Mouse (Mus musculus) G1E (cell line): ENCODE measurements around the gene Prss32. TPM values are rescaled to one million over a fixed set of nuclear protein-coding genes. Genes with fewer than 3 reads are reported as not detected.
"Not testable (repeated sequence)": the region's sequence is repeated elsewhere in the genome, so short reads cannot be mapped to it uniquely, and the experiment has no call there.

Experiments
- ATAC-seq: 2 replicates; pipeline ENCODE4 v1.8.0; 2016; ENCODE audit warnings: mild to moderate bottlenecking; ENCODE audit not compliant: insufficient number of reproducible peaks, poor library complexity, low FRiP score, severe bottlenecking; ENCODE audit errors: extremely low read depth
- DNase-seq: peaks from one replicate; pipeline ENCODE4 v3.0.0; 2012; ENCODE audit warnings: low spot score
- H3K27me3 ChIP-seq: 2 replicates; pipeline ENCODE4 v1.6.1; 2012; ENCODE audit warnings: mild to moderate bottlenecking, low read length, inconsistent platforms; ENCODE audit not compliant: insufficient read depth
- H3K36me3 ChIP-seq: replicated peaks from 2 replicates; pipeline ENCODE3; 2012; ENCODE audit warnings: mild to moderate bottlenecking, inconsistent platforms
- H3K4me1 ChIP-seq: 2 replicates; pipeline ENCODE4 v1.6.1; 2012; ENCODE audit warnings: low read depth, low read length, inconsistent platforms, mixed read lengths; ENCODE audit not compliant: insufficient read depth
- H3K4me3 ChIP-seq: 2 replicates; pipeline ENCODE4 v1.5.1; 2012; ENCODE audit warnings: low read depth, mild to moderate bottlenecking, inconsistent platforms, low read length, moderate library complexity, mixed read lengths
- H3K9me3 ChIP-seq: replicated peaks from 2 replicates; pipeline ENCODE4 v1.6.1; 2012; ENCODE audit warnings: inconsistent platforms
- CTCF ChIP-seq: IDR thresholded peaks from 2 replicates; pipeline ENCODE4 v1.5.1; 2012; ENCODE audit warnings: low read depth, low read length, inconsistent platforms, mixed read lengths
- GATA1 ChIP-seq: IDR thresholded peaks from 2 replicates; pipeline ENCODE4 v1.6.1; 2012; ENCODE audit warnings: borderline replicate concordance, low read length, inconsistent platforms, mixed read lengths
- GATA2 ChIP-seq: IDR thresholded peaks from 2 replicates; pipeline ENCODE4 v1.6.1; 2012; ENCODE audit warnings: low read depth, low read length, inconsistent platforms, borderline replicate concordance
- POLR2AphosphoS5 ChIP-seq: IDR thresholded peaks from 2 replicates; pipeline ENCODE4 v1.6.1; 2012; ENCODE audit warnings: low read depth, low read length, inconsistent platforms; ENCODE audit not compliant: insufficient replicate concordance
- TAL1 ChIP-seq: conservative IDR thresholded peaks from 2 replicates; pipeline ENCODE4 v1.6.1; 2012; ENCODE audit warnings: low read depth, low read length, inconsistent platforms, mixed read lengths
- polyA plus RNA-seq: library from polyadenylated mRNA; stranded (reverse); fragments of >175 nt; gene quantifications from 2 replicates; pipeline ENCODE4 v1.2.3, GENCODE M21; 2012
- total RNA-seq, 2 experiments: library from RNA; stranded (forward) in 1 of 2; stranded (reverse) in 1 of 2; fragments of 200-1000 nt in 1 of 2; fragments of >200 nt in 1 of 2; fragmentation: Nextera tagmentation in 1 of 2; gene quantifications; 2 replicates each; pipeline ENCODE4 v1.2.3; 2014 to 2017

The Prss32 gene
- total and polyA plus RNA-seq, 3 experiments = 0.05 TPM; not detected in 2

GRCm38 (mm10) chr17:23867756-23868155 lies 24.1 kb downstream of the Prss32 start, which contains the start of gene Prss21:
Gene Prss21, plus strand, starts transcription at chr17:23868056.
- no peak for DNase-seq
- TF ChIP-seq CTCF (no peak), GATA2 (no peak), POLR2AphosphoS5 (no peak), GATA1 (no peak)

DNA sequence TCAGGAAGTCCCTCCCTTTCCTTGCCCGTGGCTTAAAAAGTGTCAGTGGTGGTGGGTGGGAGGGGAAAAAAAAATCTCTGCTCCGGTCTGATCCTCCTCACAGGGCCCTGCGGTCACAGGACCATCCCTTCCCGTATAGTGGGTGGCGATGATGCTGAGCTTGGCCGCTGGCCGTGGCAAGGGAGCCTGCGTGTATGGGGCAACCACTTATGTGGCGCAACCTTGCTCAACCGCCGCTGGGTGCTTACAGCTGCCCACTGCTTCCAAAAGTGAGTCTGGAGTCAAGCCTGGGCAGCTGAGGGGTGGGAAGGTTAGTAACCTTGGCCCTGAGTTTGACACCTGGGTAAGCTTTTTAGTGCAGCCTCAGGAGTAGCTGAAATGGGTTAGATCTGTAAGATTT lies 24.9 kb downstream of the Prss32 start:
- Histone ChIP-seq H3K9me3 (0 out of 2 replicates have a peak, but pooled peaks cover 2% of the 10 kb centered on the region), H3K4me3 (no peak overlapping the region), H3K36me3 (no peaks in the 10 kb centered on the region), H3K27me3 (0 out of 2 replicates have a peak, but pooled peaks cover 2% of the 10 kb centered on the region), H3K4me1 (no peaks in the 10 kb centered on the region)
- TF ChIP-seq GATA2 (no peak), TAL1 (no peak), GATA1 (no peak), POLR2AphosphoS5 (no peak), CTCF (no peak)
- DNase-seq (no peak), ATAC-seq (no peak)

More at GRCm38 (mm10) chr17:23867756-23868155, 24.1 kb downstream of the Prss32 start, which contains the start of gene Prss21:
- Histone ChIP-seq H3K27me3 (peaks cover 8% of the 10 kb centered on the region), H3K36me3 (no peaks in the 10 kb centered on the region), H3K9me3 (0 out of 2 replicates have a peak, but pooled peaks cover 2% of the 10 kb centered on the region), H3K4me3 (no peak within 1 kb of the TSS), H3K4me1 (no peaks in the 10 kb centered on the region)
- no peak for ATAC-seq

DNA sequence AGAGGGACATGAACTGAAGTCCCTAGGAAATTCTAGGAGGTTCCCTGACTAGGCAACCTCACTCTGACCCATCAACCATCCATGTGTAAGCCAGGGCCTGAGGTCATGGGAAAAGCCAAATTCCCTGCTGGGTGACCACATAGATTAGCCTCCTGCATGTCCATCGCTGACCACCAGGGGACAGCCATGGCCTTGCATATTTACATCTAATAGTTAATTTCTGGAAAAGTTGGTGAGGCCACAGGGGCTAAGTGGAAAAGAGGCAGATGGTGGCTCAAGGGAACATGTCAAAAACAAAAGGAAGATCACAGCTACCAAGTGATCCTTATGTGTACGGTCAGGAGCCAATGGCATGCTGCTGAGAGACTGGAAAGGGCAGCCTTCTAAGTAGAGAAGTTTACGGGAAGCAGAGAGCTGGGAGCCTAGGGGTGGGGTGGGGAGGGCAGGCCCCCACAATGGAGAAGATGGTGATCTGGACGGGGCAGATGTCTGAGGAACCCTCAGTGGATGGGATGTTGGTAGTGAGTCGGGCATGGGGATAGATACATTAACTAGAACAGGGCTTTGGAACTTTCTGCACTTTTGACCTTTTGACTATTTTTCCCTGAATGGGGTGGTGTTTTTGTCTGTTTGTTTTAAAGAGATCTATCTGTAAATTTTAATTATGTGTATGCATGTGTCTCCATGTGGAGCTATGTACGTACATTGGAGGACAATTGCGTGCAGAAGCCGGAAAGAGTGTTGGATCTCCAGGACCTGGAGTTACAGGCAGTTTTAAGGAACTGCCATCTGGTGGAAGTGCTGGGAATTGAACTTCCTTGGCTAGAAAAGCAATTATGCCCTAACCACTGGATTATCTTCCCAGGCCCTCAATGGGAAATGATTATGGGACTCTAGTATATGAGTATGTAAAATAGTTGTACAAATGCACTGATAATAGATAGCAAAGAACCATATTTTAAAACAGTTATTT lies 30.5 kb downstream of the Prss32 start:
- H3K36me3 ChIP-seq = no peaks in the 10 kb centered on the region
- H3K9me3 ChIP-seq = no peaks in the 10 kb centered on the region
- TF ChIP-seq POLR2AphosphoS5 (no peak), CTCF (peak; percentile 64), TAL1 (no peak), GATA2 (no peak), GATA1 (no peak)
- H3K27me3 ChIP-seq = 0 out of 2 replicates have a peak, but pooled peaks cover 2% of the 10 kb centered on the region
- ATAC-seq = no peak
- DNase-seq = no peak
- H3K4me3 ChIP-seq = no peak overlapping the region
- no peaks in the 10 kb centered on the region for H3K4me1 ChIP-seq

DNA sequence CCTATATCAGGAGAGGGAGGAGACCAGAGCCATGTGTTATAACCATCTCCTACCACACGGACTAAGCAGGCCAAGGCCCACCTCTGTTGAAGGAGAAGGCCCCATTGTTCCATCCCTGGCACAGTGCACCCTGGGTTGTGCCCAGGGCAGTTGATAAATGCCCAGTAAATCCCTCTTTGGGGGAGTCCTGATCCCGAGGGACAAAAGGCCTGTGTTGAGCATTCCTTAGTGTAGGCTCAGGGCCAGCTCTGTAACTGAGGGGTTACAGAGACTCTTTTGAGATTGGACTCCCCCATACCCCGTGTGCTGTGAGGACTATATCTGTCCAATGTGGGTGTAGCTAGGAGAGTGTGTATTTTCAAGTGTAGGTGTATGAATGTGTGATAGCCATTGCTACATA lies 33.1 kb downstream of the Prss32 start:
- Histone ChIP-seq H3K27me3 (no peaks in the 10 kb centered on the region), H3K36me3 (no peaks in the 10 kb centered on the region), H3K9me3 (no peaks in the 10 kb centered on the region), H3K4me3 (no peak overlapping the region), H3K4me1 (no peaks in the 10 kb centered on the region)
- DNase-seq (no peak), ATAC-seq (no peak)
- TF ChIP-seq GATA2 = no peak
- TF ChIP-seq TAL1 = no peak
- no peak for TF ChIP-seq CTCF
- no peak for TF ChIP-seq GATA1
- TF ChIP-seq POLR2AphosphoS5 = no peak

- H3K36me3 ChIP-seq = no peaks in the 10 kb centered on the region
- H3K4me1 ChIP-seq = no peaks in the 10 kb centered on the region
- ATAC-seq (no peak), DNase-seq (no peak)
- H3K4me3 ChIP-seq = no peak overlapping the region
- H3K9me3 ChIP-seq = no peaks in the 10 kb centered on the region
- H3K27me3 ChIP-seq = no peaks in the 10 kb centered on the region
- TF ChIP-seq GATA2 = no peak
- no peak for TF ChIP-seq CTCF
- TF ChIP-seq TAL1 = no peak
- no peak for TF ChIP-seq GATA1
Observed at GRCm38 (mm10) chr17:23877166-23877565, 33.5 kb downstream of the Prss32 start.

DNA sequence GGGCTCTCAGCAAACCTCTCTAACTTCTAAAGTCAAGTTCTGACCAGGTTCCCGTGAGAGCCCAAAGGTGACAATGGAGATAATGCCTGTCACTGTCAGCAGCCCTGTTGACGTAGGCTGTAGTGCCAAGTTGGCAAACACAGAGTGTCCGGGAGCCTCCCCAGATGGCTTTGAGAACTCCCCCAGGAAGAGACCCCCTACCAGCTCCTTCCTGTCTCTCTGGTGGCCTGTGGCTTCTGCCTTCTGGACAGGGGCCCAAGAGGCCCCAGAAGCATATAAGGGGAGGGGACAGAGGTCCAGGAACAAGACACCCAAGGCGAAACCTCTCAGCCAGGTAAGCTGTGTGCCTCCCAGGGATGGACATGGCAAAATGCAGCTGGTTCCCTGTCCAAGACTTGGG lies 36.9 kb downstream of the Prss32 start, which contains the start of the genes Dcpp1 and Dcpp2:
TSS of gene Dcpp1 (plus strand) at position 301 of the 400 bp plus-strand sequence.
TSS of gene Dcpp2 (plus strand) at position 305 of the 400 bp plus-strand sequence.
- not testable (repeated sequence) for H3K36me3 ChIP-seq, DNase-seq, H3K9me3 ChIP-seq, H3K4me1 ChIP-seq, H3K27me3 ChIP-seq, H3K4me3 ChIP-seq, ATAC-seq

Other genes with a start within 250 kb of the Prss32 start
Only the 20 nearest of the 29 such genes appear.
- gene Cldn6, start 164.6 kb upstream of the Prss32 start, total RNA-seq (2014; fragmentation: Nextera tagmentation) = not detected in 2 replicates
- gene Cldn6, start 164.6 kb upstream of the Prss32 start, total RNA-seq (2017) = not detected in 2 replicates
- gene Cldn6, start 164.6 kb upstream of the Prss32 start, polyA plus RNA-seq = not detected in 2 replicates
- not detected in 2 replicates for gene Cldn9, start 159.8 kb upstream of the Prss32 start, total RNA-seq (2014; fragmentation: Nextera tagmentation)
- not detected in 2 replicates for gene Cldn9, start 159.8 kb upstream of the Prss32 start, total RNA-seq (2017)
- gene Cldn9, start 159.8 kb upstream of the Prss32 start, polyA plus RNA-seq = not detected in 2 replicates
- not detected in 2 replicates for gene 1520401A03Rik, start 121.1 kb upstream of the Prss32 start, total RNA-seq (2014; fragmentation: Nextera tagmentation)
- gene 1520401A03Rik, start 121.1 kb upstream of the Prss32 start, total RNA-seq (2017) = 0.05 TPM in 1 of 2 replicates, not detected in the other
- 0.02 TPM in 1 of 2 replicates, not detected in the other for gene 1520401A03Rik, start 121.1 kb upstream of the Prss32 start, polyA plus RNA-seq
- gene Pkmyt1, start 117.5 kb upstream of the Prss32 start, total RNA-seq (2014; fragmentation: Nextera tagmentation) = 33.5 and 41.1 TPM in 2 replicates
- 10.8 and 12.9 TPM in 2 replicates for gene Pkmyt1, start 117.5 kb upstream of the Prss32 start, total RNA-seq (2017)
- gene Pkmyt1, start 117.5 kb upstream of the Prss32 start, polyA plus RNA-seq = 125 and 147 TPM in 2 replicates
- gene Paqr4, start 103.0 kb upstream of the Prss32 start, total RNA-seq (2014; fragmentation: Nextera tagmentation) = 0.39 and 1.9 TPM in 2 replicates
- 2.6 and 3.2 TPM in 2 replicates for gene Paqr4, start 103.0 kb upstream of the Prss32 start, total RNA-seq (2017)
- 2.3 and 3.5 TPM in 2 replicates for gene Paqr4, start 103.0 kb upstream of the Prss32 start, polyA plus RNA-seq
- not detected in 2 replicates for gene Kremen2, start 98.0 kb upstream of the Prss32 start, total RNA-seq (2014; fragmentation: Nextera tagmentation)
- gene Kremen2, start 98.0 kb upstream of the Prss32 start, total RNA-seq (2017) = 0.05 and 0.29 TPM in 2 replicates
- 1.2 and 1.4 TPM in 2 replicates for gene Kremen2, start 98.0 kb upstream of the Prss32 start, polyA plus RNA-seq
- gene Flywch1, start 72.3 kb upstream of the Prss32 start, total RNA-seq (2014; fragmentation: Nextera tagmentation) = 11.9 and 14.1 TPM in 2 replicates
- 18.2 and 22.3 TPM in 2 replicates for gene Flywch1, start 72.3 kb upstream of the Prss32 start, total RNA-seq (2017)
- gene Flywch1, start 72.3 kb upstream of the Prss32 start, polyA plus RNA-seq = 42.7 and 44.6 TPM in 2 replicates
- not detected in 2 replicates for gene Flywch2, start 57.8 kb upstream of the Prss32 start, total RNA-seq (2014; fragmentation: Nextera tagmentation)
- 0.12 TPM in 1 of 2 replicates, not detected in the other for gene Flywch2, start 57.8 kb upstream of the Prss32 start, total RNA-seq (2017)
- gene Flywch2, start 57.8 kb upstream of the Prss32 start, polyA plus RNA-seq = not detected in 2 replicates
- gene Srrm2, start 53.3 kb upstream of the Prss32 start, total RNA-seq (2014; fragmentation: Nextera tagmentation) = 1,039 and 1,150 TPM in 2 replicates
- gene Srrm2, start 53.3 kb upstream of the Prss32 start, total RNA-seq (2017) = 66.6 and 86.7 TPM in 2 replicates
- gene Srrm2, start 53.3 kb upstream of the Prss32 start, polyA plus RNA-seq = 141 and 329 TPM in 2 replicates
- 452 and 468 TPM in 2 replicates for gene Elob, start 14.7 kb upstream of the Prss32 start, total RNA-seq (2014; fragmentation: Nextera tagmentation)
- 171 and 225 TPM in 2 replicates for gene Elob, start 14.7 kb upstream of the Prss32 start, total RNA-seq (2017)
- gene Elob, start 14.7 kb upstream of the Prss32 start, polyA plus RNA-seq = 658 and 984 TPM in 2 replicates
- not detected in 2 replicates for gene Prss33, start 7.8 kb upstream of the Prss32 start, total RNA-seq (2014; fragmentation: Nextera tagmentation)
- 0.11 TPM in 1 of 2 replicates, not detected in the other for gene Prss33, start 7.8 kb upstream of the Prss32 start, total RNA-seq (2017)
- gene Prss33, start 7.8 kb upstream of the Prss32 start, polyA plus RNA-seq = not detected in 2 replicates
- gene Prss41, start 317 bp downstream of the Prss32 start, total RNA-seq (2014; fragmentation: Nextera tagmentation) = not detected in 2 replicates
- gene Prss41, start 317 bp downstream of the Prss32 start, total RNA-seq (2017) = not detected in 2 replicates
- not detected in 2 replicates for gene Prss41, start 317 bp downstream of the Prss32 start, polyA plus RNA-seq
- gene Prss21, start 24.2 kb downstream of the Prss32 start, total RNA-seq (2014; fragmentation: Nextera tagmentation) = not detected in 2 replicates
- not detected in 2 replicates for gene Prss21, start 24.2 kb downstream of the Prss32 start, total RNA-seq (2017)
- not detected in 2 replicates for gene Prss21, start 24.2 kb downstream of the Prss32 start, polyA plus RNA-seq
- not detected in 2 replicates for gene Dcpp1, start 37.0 kb downstream of the Prss32 start, total RNA-seq (2014; fragmentation: Nextera tagmentation)
- not detected in 2 replicates for gene Dcpp1, start 37.0 kb downstream of the Prss32 start, total RNA-seq (2017)
- gene Dcpp1, start 37.0 kb downstream of the Prss32 start, polyA plus RNA-seq = not detected in 2 replicates
- gene Dcpp2, start 37.0 kb downstream of the Prss32 start, total RNA-seq (2014; fragmentation: Nextera tagmentation) = not detected in 2 replicates
- 0.22 TPM in 1 of 2 replicates, not detected in the other for gene Dcpp2, start 37.0 kb downstream of the Prss32 start, total RNA-seq (2017)
- gene Dcpp2, start 37.0 kb downstream of the Prss32 start, polyA plus RNA-seq = not detected in 2 replicates
- gene Dcpp3, start 73.6 kb downstream of the Prss32 start, total RNA-seq (2014; fragmentation: Nextera tagmentation) = not detected in 2 replicates
- gene Dcpp3, start 73.6 kb downstream of the Prss32 start, total RNA-seq (2017) = not detected in 2 replicates
- not detected in 2 replicates for gene Dcpp3, start 73.6 kb downstream of the Prss32 start, polyA plus RNA-seq
- gene Sbp, start 97.8 kb downstream of the Prss32 start, total RNA-seq (2014; fragmentation: Nextera tagmentation) = not detected in 2 replicates
- not detected in 2 replicates for gene Sbp, start 97.8 kb downstream of the Prss32 start, total RNA-seq (2017)
- not detected in 2 replicates for gene Sbp, start 97.8 kb downstream of the Prss32 start, polyA plus RNA-seq
- not detected in 2 replicates for gene Sbpl, start 111.4 kb downstream of the Prss32 start, total RNA-seq (2014; fragmentation: Nextera tagmentation)
- gene Sbpl, start 111.4 kb downstream of the Prss32 start, total RNA-seq (2017) = not detected in 2 replicates
- not detected in 2 replicates for gene Sbpl, start 111.4 kb downstream of the Prss32 start, polyA plus RNA-seq
- not detected in 2 replicates for gene Prss30, start 136.7 kb downstream of the Prss32 start, total RNA-seq (2014; fragmentation: Nextera tagmentation)
- gene Prss30, start 136.7 kb downstream of the Prss32 start, total RNA-seq (2017) = not detected in 2 replicates
- not detected in 2 replicates for gene Prss30, start 136.7 kb downstream of the Prss32 start, polyA plus RNA-seq
- gene Prss22, start 154.2 kb downstream of the Prss32 start, total RNA-seq (2014; fragmentation: Nextera tagmentation) = not detected in 2 replicates
- not detected in 2 replicates for gene Prss22, start 154.2 kb downstream of the Prss32 start, total RNA-seq (2017)
- gene Prss22, start 154.2 kb downstream of the Prss32 start, polyA plus RNA-seq = not detected in 2 replicates